Mouse (Mus musculus) erythroid progenitor cell, adult 5-6 weeks (primary cell): ENCODE measurements at regions not wholly inside any gene's neighbourhood (a gene's known extent, or its start where the extent isn't known, plus 50 kb on each side); places are given as distances from the start of the nearest gene placed in this dataset.

Experiments used
- ATAC-seq: replicated peaks from 2 replicates; pipeline ENCODE4 v1.8.0; 2016; ENCODE audit warnings: moderate number of reproducible peaks, mild to moderate bottlenecking, moderate TSS enrichment, inconsistent platforms; ENCODE audit not compliant: poor library complexity, low FRiP score, severe bottlenecking

DNA sequence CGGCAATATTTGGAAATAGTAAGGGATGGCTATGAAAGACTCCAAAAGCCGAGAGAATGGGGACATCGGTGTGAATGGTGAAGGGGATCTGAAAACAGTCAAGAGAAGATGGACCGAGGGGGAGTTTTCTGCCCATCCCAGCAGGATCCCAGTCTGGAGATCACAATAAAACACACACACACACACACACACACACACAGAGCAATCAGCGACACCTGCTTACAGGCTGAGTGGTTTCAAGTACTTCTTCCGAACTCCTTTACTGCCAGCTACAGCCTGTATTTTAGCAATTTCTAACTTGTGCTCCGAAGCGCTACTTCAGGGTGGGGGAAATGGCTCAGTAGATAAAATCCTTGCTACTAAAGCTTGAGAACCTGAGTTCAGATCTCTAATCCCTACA is 205.8 kb downstream of the Bcl2l11 start:
- no peak for ATAC-seq

DNA sequence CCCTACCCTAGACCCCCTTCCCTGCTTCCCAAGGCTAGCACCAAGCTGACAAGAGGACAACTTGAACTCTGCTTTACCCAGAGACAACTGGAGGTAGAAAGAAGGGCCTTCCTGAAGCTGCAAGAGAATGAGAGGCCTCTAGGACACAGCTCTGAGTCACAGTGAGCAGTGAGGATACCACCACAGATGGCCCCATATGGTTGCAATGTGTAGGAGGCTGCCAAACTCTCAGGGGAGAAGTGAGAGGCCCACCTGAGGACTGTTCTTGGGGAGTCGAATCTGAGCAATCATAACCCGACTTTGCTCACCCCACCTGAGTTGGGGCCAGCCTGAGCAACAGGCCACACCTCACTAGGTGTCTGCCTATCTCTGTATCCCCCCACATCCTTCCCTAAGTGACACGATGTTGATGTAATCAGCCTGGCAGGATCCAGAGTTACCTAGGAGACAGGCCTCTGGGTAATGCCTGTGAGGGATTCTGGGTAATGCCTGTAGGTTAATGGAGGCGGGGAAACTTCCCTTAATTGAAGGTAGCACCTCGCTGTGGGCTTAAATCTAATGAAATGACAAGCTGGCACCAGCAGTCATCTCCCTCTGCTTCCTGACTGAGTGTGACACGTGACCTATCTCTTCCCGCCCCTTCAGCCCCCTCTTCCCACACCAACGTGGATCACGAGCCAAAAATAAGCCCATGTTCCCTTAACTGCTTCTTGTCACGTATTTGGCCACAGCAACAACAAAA is 207.7 kb downstream of the Bcl2l11 start:
- no peak for ATAC-seq

DNA sequence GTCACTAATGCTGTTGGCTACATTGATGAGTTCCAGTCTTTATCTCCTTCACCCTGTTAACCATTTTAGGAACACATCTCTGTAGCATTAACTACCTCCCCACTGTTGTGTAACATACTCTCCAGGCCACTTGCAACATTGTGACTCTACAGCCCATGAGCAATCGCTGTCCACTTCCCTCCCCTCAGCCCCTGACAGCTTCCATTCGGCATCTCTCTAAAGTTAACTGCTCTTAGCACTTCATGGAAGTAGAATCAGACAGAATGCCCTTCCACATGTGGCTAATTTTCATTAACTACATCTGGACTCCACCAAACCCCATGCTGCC is 208.3 kb downstream of the Bcl2l11 start:
- no peak for ATAC-seq

DNA sequence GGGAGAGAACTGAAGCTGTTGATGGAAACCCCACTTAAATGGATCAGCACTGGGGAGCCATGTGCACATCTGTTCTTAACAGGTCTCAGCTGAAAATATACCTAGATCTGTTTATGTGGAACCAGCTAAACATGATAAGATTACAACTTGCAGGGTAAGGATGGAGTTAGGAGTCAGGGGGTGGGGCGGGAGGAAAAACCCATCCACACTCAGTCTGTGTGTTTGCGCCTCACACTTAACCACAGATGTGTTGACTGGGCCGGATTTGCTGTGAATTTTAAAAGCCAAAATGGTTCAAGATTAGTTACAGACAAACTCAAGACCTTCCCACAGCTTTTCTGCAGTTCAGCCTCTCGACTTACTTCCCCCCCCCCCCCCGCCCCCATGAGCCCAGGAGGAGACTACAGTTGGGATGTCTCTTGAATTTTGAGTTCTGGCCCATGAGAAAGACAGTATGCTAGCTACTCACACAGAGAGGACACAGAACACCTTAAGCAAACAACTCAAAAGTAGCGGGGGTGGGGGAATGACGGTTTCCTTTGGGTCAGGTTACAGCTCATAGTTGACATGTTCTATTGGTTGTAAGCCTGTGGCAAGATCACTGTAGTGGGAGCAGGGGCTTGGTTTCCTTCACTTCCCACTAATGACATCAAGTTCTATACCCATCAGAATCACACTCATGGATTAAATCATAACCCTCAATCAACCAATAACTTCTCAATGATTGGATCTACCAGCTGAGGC is 209.1 kb downstream of the Bcl2l11 start:
- ATAC-seq = no peak

DNA sequence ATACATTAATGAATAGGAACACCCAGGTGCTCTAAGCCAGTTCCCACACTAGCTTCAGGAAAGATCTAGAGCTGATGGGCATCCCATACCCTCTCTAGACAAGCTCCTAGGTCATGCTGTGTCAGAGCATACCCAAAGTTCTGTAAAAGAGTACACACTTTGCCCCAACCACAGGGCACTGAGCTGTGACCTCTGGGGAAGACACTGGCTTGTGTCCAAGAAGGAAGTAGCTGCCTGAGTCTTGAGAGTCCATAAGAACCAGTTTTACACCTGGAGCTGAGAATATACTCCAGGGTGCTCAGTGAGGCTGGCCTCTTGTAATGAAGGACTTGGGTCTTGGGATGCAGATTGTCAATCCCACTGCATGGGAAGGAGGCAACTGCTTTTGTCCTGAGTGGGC is 211.4 kb downstream of the Bcl2l11 start:
- no peak for ATAC-seq

DNA sequence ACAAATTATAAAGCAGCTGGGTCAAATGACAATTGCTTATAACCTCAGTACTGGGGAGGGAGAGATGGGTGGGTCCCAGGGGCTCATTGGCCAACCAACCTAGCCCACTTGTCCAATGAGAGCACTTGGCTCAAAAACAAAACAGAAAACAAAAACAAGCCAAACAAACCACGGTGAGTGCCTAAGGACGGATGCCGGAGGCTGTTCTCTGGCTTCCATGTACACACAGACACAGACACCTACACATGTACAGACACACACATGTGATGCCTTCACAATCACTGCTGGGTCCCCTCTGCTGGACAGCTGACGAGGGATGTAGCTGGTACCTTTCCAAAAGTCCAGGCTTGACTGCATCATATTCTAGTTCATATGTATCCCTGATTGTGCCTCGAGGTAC is 212.0 kb downstream of the Bcl2l11 start:
- no peak for ATAC-seq

DNA sequence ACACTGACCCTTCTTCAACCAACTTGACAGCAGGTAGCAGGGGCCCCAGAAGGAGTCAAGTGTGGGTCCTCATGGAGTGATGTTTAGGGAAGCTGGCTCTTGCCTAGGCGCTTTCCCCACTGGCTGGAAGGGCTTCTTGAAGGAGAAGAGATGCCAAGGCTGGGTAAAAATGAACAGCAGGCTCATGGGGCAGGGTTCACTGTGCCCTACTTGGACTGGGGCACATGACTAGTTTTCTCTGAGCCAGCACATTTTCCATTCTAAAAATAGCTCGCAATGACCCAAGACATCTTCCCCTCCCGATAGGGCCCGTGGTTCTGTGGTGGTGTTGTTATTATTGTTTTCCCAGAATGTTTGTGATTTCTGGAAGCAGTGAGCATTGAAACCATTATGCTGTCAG is 212.6 kb downstream of the Bcl2l11 start:
- no peak for ATAC-seq

DNA sequence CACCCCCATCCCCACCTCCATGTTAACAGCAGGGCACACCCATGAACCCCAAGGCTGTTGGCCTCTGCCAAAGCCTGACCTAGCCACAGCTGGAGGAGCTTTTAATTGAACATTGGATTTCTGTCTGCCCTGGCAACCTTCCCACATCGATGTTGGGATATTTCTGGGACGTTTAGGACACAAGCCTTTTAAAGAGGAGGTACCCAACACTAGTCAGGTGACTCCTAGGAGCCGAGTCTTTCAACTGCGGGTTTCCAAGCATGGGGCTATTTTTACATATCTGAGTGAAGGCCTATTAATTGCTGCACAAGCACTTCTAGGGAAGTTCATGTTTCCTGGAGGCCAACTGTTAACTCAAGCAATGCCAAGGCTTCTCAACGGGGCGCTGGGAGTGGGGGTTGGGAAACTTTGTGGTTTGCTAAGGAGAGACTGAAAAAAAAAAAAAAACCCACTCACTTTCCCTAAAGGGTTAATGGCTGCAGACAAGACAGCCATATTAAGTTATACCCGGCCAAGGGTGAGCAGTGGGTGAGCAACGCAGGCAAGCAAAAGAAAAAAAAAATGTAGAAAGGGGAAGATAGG is 213.3 kb downstream of the Bcl2l11 start:
- no peak for ATAC-seq

DNA sequence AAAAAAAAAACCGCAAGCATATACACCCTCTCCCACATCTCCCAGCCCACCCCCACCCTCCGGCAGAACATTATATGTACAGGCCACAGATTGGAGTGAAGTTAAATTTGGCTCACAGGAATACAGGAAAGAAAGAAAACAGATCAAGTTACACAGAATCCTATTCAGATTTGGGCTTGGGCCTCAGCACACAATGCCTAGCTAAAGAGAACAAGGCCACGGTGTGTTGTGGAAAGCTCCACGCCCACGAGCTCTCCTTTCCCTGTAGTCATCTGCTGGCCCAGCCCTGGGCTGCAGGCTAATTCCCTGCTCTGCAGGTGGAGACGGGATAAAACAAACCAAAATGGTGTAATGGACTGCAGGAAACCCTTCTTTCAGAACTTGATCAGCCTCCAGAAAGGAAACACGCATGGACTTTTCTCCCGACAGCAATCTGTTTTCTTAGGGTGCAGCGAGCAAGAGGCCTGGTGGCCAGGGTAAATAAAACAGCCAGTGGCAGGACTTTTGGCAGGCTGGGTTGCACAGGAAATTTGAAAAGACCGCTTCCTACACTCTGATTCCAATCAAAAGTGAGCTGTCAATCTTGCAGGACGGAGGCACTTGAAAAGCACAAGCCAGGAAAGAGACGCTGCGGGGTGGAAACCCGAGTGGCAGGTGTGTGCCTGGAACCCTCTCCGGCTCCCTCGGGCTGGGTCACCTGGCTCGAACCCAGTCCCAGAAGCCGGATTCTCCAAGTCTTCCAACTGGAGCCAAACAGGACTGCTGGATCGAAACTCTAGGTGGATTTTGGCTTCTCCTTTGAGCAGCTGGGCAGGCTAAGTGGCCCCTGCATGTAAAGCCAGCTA is 214.0 kb downstream of the Bcl2l11 start:
- ATAC-seq = no peak

DNA sequence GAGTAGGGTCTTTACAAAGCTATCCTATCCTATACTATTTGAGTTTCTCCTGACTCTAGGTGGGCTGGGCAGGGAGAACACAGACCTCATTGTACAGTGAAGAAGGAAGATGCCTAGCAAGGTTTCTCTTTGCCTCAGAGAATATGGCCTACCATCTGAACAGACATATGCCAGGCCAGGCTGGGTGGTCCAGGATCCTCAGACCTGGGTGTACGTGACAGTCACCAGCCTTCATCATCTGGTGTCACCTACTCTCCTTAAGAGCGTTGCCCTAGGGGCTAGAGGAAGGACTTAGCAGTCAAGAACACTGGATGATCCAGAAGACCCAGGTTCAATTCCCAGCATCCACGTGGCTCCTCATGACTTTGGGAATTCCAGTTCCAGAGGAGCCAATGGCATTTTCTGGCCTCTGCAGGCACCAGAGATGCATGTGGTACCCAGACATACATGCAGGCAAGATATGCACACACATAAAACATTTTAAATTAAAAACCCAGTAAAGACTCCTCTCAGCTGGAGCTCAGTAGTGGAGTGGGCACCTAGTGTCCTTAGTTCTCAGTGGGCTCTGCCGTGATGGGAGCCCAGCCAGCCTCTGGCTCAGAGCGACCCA is 214.9 kb downstream of the Bcl2l11 start:
- ATAC-seq = no peak

DNA sequence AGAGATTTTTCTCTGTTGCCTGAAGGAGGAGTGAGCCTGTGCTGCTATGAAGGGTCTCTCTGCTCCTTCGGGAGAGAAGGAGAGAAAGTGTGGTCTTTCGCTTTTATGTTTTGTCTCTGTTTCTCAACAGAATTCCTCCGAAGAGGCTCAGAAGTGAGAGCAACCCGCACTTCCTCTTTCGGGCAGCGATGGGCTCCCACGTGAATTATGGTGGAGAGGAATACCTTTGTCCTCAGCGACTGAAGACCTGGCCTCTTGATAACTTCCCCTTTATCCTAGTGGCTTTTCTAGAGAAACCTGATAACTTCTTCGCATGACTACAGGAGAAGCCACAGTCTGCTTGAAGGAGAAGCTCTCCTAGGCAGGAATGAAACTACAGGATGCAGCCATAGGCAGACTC is 216.4 kb downstream of the Bcl2l11 start:
- ATAC-seq = no peak

DNA sequence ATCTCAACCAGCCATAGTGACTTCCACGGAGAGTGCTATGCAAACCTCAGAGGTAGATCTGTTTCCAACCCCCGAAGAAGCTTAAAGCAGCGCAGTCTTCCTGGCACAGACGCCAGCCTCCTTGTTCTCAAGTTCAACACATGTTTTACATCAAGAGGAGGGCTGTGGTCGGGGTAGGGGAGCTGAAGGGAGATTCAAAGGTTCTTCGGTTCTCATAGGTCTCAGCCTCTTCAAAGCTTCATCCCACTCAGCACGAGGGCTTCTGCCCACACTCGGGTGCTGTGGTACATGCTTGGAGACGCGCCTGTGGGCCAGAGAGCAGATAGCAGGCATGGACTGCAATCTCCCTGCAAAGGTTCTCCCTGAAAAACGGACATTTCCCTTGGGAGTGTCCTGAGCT is 219.7 kb downstream of the Bcl2l11 start:
- no peak for ATAC-seq

DNA sequence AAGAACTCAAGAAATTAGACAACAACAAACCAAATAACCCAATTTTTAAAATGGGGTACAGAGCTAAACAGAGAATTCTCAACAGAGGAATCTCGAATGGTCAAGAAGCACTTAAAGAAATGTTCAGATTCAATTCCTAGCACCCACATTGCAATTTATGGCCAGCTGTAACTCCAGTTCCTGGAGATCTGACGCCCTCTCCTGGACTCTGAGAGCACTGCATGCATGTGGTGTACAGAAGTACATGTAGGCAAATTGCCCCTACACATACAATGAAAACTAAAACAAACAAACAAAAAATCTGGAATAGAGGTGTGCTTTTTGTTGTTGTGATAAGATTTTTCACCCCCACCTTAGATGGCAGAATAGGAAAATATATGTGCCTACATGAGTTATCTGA is 222.7 kb downstream of the Bcl2l11 start:
- no peak for ATAC-seq

DNA sequence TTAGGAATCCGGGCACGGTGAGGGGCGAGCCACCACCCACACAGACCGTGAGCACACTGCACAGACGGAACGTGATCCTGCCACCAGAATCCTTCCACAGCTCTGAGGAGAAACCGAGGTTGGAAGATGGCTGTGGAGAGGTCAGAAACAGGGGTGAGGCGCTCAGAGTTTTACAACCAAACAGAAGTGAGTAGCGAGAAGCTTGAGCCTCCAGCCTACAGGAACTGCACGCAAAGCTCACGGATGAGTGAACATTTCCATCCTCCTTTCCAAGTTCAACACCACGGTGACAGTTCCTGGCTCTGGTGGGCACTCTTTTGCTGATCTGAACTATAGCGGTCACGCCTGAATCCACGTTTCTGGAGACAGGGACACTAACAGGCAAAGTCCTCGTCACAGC is 225.6 kb downstream of the Bcl2l11 start:
- no peak for ATAC-seq

DNA sequence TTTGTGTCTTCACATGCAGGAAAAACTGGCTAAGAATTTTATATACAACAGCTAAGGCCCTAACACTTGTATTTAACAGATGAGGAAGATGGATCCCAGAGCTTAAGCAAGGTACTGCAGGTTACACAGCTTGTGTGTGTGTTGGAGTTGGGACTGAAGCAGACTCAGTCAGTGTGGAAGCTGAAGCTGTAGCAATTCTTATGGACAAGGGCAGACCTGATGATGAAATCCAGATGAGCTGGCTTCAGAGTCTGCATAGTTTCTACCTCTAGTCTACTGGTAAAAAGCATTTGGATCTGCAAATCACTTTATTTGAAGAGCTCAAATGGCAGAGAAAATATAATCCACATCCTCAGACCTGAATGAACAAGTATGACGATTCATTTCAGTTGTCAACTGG is 226.7 kb downstream of the Bcl2l11 start:
- ATAC-seq = no peak

DNA sequence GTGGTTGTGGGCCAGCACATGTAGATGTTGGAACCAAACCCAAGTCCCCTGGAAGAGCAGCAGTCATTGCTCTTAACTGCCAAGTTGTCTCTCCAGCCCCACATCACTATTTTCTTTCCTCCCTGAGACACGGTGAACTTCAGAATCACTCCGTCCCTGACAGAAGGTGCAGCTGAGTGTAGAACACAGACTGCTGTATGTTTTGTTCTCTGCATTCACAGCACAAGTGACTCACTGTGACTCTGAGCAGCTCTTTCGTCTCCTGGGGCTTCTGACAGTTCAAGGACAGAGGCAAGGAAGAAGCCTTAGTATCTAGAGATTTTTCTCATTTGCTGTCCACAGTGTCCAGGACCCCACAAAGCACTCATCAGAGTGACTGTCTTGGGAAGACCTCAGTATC is 227.6 kb downstream of the Bcl2l11 start:
- ATAC-seq = no peak

DNA sequence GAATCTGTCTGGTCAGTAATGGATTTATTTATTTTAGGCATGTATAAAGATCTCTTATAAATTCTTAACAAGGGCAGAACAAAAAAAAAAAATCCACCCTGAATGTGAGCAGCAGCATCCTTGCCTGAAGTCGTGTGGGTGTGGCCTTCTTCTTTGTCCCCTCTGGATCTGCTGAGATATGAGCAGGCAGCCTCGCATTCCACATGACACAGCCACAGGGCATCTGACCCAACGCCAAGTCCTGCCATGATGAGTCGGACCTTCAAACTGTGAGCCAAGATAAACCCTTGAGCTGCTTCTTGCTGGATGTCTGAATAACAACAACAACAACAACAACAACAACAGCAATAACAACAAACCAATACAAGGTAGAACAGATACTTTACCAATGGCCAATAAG is 230.5 kb downstream of the Bcl2l11 start:
- ATAC-seq = no peak

DNA sequence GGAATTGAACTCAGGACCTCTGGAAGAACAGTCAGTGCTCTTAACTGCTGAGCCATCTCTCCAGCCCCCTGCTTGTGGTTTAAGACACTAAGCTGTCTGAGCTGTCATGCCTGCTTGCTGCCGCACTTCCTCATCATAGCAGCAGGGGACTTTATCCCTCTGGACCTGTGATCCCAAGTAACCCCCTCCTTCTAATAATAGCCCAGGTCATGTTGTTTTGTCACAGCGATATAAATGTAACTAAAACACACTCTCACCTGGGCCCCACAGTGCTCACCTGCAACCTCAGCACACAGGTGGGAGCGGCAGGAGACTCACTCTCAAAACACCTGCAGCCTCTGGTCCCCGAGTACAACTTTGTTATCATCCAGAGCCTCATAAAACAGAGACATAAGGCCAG is 231.9 kb upstream of the Spdye4c start:
- ATAC-seq = no peak

DNA sequence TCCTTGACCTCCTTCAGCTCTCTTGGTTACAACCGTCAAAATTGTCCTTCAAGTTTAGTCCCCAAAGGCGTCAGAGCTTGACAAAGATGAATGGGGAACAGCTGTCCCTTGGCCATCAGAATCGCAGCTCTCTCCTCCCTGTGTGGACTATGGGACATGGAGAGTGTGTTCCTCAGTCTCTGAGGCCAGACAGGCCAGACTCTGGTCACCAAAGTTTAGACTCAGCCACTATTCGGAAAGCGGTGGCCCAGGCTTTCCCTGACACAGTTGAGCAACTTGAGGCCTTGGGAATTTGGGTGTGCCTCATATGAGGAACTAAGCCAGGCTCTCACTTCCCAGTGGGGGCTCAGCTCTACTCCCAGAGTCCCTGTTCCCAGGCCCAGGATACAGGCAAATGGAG is 230.5 kb upstream of the Spdye4c start:
- ATAC-seq = no peak

DNA sequence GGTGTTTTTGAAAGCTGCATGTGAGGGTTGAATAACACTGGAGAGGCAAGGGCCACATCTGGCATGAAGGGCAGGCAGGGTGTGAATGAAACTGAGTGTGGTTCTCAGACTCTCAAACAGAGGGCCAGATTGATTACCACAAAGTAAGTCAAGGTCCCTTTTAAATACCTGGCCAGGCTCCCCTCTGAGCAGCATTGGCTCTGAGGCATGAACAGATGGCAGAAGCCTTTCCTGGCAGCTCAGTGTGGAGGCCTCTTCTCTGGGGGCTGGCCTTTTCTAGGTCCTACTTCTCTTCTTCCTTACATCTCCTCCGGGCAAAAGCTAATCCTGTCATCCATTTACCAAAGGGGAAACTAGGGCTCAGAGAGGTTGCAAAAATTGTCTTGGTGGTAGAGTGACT is 229.6 kb upstream of the Spdye4c start:
- no peak for ATAC-seq
